Mouse (Mus musculus): ENCODE measurements around the gene 2010111I01Rik. TPM values are rescaled to one million over a fixed set of nuclear protein-coding genes. Genes with fewer than 3 reads are reported as not detected.

The 2010111I01Rik gene
- polyA plus RNA-seq, 1 experiment = 47.5 TPM

DNA sequence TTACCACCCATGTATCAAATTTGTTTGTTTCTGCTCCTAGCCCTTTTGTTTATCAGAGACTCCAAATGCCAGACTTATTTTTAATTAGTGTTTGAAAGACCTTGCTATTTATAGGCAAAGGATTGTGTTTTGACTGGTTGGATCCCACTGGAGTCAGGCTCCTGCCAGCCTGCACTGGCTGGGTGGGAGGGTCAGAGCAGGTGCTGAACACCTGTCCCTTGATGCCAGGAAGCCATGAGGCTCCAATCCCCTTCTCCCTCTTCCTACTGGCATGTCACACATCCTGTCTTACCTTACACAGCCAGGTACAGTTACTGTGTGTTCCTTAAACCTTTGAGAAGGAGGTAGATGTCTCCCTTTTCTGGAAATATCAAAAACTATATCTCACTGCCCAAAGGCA lies 318.5 kb downstream of the 2010111I01Rik start:
- no peak overlapping the region for H3K27ac ChIP-seq (ENCODE audit: control insufficient read depth, insufficient read depth, low read depth, low read length, poor library complexity)
- H3K4me1 ChIP-seq (ENCODE audit: control insufficient read depth, insufficient read depth, low read length) = no peaks in the 10 kb centered on the region; the same call in 1 of the 2 replicates
- no peak for TF ChIP-seq CTCF (IDR thresholded peaks at IDR 0.05; ENCODE audit: control insufficient read depth, insufficient read depth, low read length)
- TF ChIP-seq POLR2A (IDR thresholded peaks at IDR 0.05; ENCODE audit: borderline replicate concordance, control insufficient read depth, low read depth, low read length) = no peak
- H3K4me3 ChIP-seq (replicated peaks; ENCODE audit: control insufficient read depth, low read depth, low read length) = no peak overlapping the region

DNA sequence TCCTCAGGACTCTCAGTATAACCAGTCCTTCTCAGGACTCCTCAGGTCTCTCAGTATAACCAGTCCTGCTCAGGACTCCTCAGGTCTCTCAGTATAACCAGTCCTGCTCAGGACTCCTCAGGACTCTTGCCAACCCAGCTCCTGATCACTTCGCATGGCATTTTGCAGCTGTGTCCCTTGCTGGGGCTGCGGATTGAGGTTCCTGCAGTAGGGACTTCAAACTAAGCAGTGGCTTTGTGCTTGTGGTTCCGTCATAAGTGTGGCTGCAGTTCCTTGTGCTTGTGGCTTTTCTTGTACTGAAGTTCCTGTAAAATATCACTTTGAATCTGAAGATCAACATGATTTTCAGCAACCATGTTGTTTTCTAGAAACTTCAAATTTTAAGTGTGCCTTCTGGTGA lies 320.1 kb downstream of the 2010111I01Rik start:
- 62% methylated on average over 3 of the region's 3 CpGs for WGBS
- TF ChIP-seq CTCF (IDR thresholded peaks at IDR 0.05; ENCODE audit: control insufficient read depth, insufficient read depth, low read length) = no peak
- no peak for TF ChIP-seq POLR2A (IDR thresholded peaks at IDR 0.05; ENCODE audit: borderline replicate concordance, control insufficient read depth, low read depth, low read length)
- Histone ChIP-seq H3K4me3 (replicated peaks; ENCODE audit: control insufficient read depth, low read depth, low read length) (no peak overlapping the region), H3K27ac (ENCODE audit: control insufficient read depth, insufficient read depth, low read depth, low read length, poor library complexity) (no peak overlapping the region), H3K4me1 (ENCODE audit: control insufficient read depth, insufficient read depth, low read length) (no peaks in the 10 kb centered on the region; the same call in 1 of the 2 replicates)

DNA sequence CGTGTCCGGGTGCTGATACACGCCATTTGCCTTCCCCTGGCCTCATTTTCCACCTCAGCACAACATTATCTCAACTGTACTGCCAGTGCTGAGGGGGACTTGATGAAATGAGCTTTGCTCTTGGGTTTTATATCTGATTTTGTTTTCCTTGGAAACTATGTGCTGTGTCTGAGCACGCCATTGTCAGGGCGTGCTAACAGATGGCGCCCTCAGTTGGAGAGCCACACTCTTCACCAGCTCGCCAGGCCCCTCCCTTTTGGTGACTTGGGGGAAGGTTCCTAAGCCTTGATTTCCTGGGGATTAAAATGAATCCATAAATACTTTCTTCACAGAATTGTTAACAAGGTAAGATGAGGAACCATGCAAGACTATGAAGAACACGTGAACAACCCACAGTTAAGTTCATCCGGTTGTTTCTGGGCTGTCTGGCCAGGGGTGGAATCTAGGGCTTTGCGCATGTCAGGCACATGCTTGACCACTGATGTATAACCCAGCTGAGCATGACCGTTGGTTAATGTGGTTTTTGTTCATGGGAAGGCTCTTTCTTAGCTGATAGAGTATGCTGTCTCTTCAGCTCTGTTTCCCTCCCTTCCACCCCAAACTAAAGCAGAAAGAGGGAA lies 321.9 kb downstream of the 2010111I01Rik start:
- Histone ChIP-seq H3K4me1 (ENCODE audit: control insufficient read depth, insufficient read depth, low read length) (no peaks in the 10 kb centered on the region; the same call in 1 of the 2 replicates), H3K4me3 (replicated peaks; ENCODE audit: control insufficient read depth, low read depth, low read length) (no peak overlapping the region), H3K27ac (ENCODE audit: control insufficient read depth, insufficient read depth, low read depth, low read length, poor library complexity) (peak overlapping the region; percentile 58; the same call in 1 of the 2 replicates)
- no peak for TF ChIP-seq POLR2A (IDR thresholded peaks at IDR 0.05; ENCODE audit: borderline replicate concordance, control insufficient read depth, low read depth, low read length)
- TF ChIP-seq CTCF (IDR thresholded peaks at IDR 0.05; ENCODE audit: control insufficient read depth, insufficient read depth, low read length) = no peak
- 70% methylated on average over 11 of the region's 11 CpGs for WGBS

DNA sequence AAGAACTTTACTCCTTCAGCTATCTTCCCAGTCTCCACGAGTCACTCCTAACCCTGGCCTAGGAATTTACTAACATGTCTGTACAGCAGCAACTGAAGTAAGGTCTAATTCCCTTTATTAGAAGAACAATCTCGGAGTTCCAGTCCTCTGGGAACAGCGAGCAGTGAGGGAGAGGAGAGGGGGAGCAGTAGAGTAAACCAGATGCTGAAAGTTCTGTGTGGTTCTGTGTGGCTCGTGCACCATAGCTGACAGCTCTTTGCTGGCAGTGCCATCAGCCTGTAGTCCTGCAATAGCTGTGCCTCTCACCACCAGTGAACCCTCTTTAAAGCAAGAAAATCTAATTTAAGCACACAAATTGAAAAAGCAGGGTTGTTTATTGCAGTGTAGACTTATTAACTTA lies 324.5 kb downstream of the 2010111I01Rik start:
- TF ChIP-seq CTCF (IDR thresholded peaks at IDR 0.05; ENCODE audit: control insufficient read depth, insufficient read depth, low read length) (no peak), POLR2A (IDR thresholded peaks at IDR 0.05; ENCODE audit: borderline replicate concordance, control insufficient read depth, low read depth, low read length) (no peak)
- H3K4me3 ChIP-seq (replicated peaks; ENCODE audit: control insufficient read depth, low read depth, low read length) = no peak overlapping the region
- H3K27ac ChIP-seq (ENCODE audit: control insufficient read depth, insufficient read depth, low read depth, low read length, poor library complexity) = no peak overlapping the region
- WGBS = 84% methylated on average over 4 of the region's 4 CpGs
- no peaks in the 10 kb centered on the region; the same call in 1 of the 2 replicates for H3K4me1 ChIP-seq (ENCODE audit: control insufficient read depth, insufficient read depth, low read length)

DNA sequence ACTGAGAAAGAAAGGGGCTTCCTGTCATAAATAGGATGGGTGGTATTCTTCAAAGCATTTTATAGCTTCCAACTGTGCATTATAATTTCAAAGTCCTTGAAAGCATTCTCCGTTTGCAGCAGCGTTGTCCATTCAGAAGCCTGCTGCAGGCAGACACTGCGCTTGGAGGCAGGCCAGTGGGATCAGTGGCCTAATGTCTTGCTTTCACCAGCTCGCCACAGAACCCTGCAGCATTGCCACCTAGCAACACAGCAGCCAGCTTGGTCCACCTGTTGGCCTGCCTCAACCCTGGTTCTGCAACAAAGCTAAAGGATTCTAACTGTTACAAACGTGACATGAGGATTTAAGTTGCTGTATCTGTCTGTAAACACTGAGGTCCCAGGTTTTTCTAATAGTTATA lies 325.0 kb downstream of the 2010111I01Rik start:
- 86% methylated on average over 5 of the region's 5 CpGs for WGBS
- Histone ChIP-seq H3K4me3 (replicated peaks; ENCODE audit: control insufficient read depth, low read depth, low read length) (no peak overlapping the region), H3K27ac (ENCODE audit: control insufficient read depth, insufficient read depth, low read depth, low read length, poor library complexity) (no peak overlapping the region), H3K4me1 (ENCODE audit: control insufficient read depth, insufficient read depth, low read length) (no peaks in the 10 kb centered on the region; the same call in 1 of the 2 replicates)
- TF ChIP-seq CTCF (IDR thresholded peaks at IDR 0.05; ENCODE audit: control insufficient read depth, insufficient read depth, low read length) (no peak), POLR2A (IDR thresholded peaks at IDR 0.05; ENCODE audit: borderline replicate concordance, control insufficient read depth, low read depth, low read length) (no peak)

GRCm38 (mm10) chr13:63290126-63290525 lies 325.4 kb downstream of the 2010111I01Rik start:
- Histone ChIP-seq H3K4me3 (replicated peaks; ENCODE audit: control insufficient read depth, low read depth, low read length) (no peak overlapping the region), H3K4me1 (ENCODE audit: control insufficient read depth, insufficient read depth, low read length) (no peaks in the 10 kb centered on the region; the same call in 1 of the 2 replicates), H3K27ac (ENCODE audit: control insufficient read depth, insufficient read depth, low read depth, low read length, poor library complexity) (no peak overlapping the region)
- TF ChIP-seq POLR2A (IDR thresholded peaks at IDR 0.05; ENCODE audit: borderline replicate concordance, control insufficient read depth, low read depth, low read length) = no peak
- no peak for TF ChIP-seq CTCF (IDR thresholded peaks at IDR 0.05; ENCODE audit: control insufficient read depth, insufficient read depth, low read length)
- 83% methylated on average over 4 of the region's 4 CpGs for WGBS

- Histone ChIP-seq H3K4me3 (replicated peaks; ENCODE audit: control insufficient read depth, low read depth, low read length) (no peak overlapping the region), H3K27ac (ENCODE audit: control insufficient read depth, insufficient read depth, low read depth, low read length, poor library complexity) (no peak overlapping the region), H3K4me1 (ENCODE audit: control insufficient read depth, insufficient read depth, low read length) (no peaks in the 10 kb centered on the region; the same call in 1 of the 2 replicates)
- 87% methylated on average over 6 of the region's 6 CpGs for WGBS
- no peak for TF ChIP-seq CTCF (IDR thresholded peaks at IDR 0.05; ENCODE audit: control insufficient read depth, insufficient read depth, low read length)
- TF ChIP-seq POLR2A (IDR thresholded peaks at IDR 0.05; ENCODE audit: borderline replicate concordance, control insufficient read depth, low read depth, low read length) = no peak
Observed at GRCm38 (mm10) chr13:63291016-63291415, 326.3 kb downstream of the 2010111I01Rik start.

- Histone ChIP-seq H3K4me1 (ENCODE audit: control insufficient read depth, insufficient read depth, low read length) (no peaks in the 10 kb centered on the region), H3K4me3 (replicated peaks; ENCODE audit: control insufficient read depth, low read depth, low read length) (no peak overlapping the region), H3K27ac (ENCODE audit: control insufficient read depth, insufficient read depth, low read depth, low read length, poor library complexity) (no peak overlapping the region)
- no peak for TF ChIP-seq CTCF (IDR thresholded peaks at IDR 0.05; ENCODE audit: control insufficient read depth, insufficient read depth, low read length)
- no peak for TF ChIP-seq POLR2A (IDR thresholded peaks at IDR 0.05; ENCODE audit: borderline replicate concordance, control insufficient read depth, low read depth, low read length)
- 83% methylated on average over 3 of the region's 3 CpGs for WGBS
Observed at GRCm38 (mm10) chr13:63293647-63294046, 329.0 kb downstream of the 2010111I01Rik start.
